Mouse (Mus musculus) embryonic stem cell, embryonic (primary cell): Measurements from ENCODE around the gene Olfr851.

Experiments used
- CTCF ChIA-PET, 4 experiments: fragments of 300-600 bp in 2 of 4; fragments of 350-600 bp in 2 of 4; sonication (Branson Sonifier 250); formaldehyde crosslinking; loops; one replicate each; lab custom pipeline; 2022; ENCODE audit warnings: inconsistent platforms in 2 of 4; lab: Charles Lee
- POLR2A ChIA-PET, 4 experiments: fragments of 300-600 bp in 2 of 4; fragments of 350-600 bp in 2 of 4; sonication (Branson Sonifier 250); formaldehyde crosslinking; loops; one replicate each; lab custom pipeline; 2022; ENCODE audit warnings: antibody characterized with exemption in 4 of 4, inconsistent platforms in 1 of 4; lab: Charles Lee

Olfr851 gene

GRCm38 (mm10) chr9:19492995-19493394 lies at the start of gene Olfr851:
TSS of gene Olfr851 (plus strand) at chr9:19493295.
- CTCF ChIA-PET = no interaction called here
- POLR2A ChIA-PET = no interaction called here

- CTCF ChIA-PET = no interaction called here
- POLR2A ChIA-PET = no interaction called here
Measured at GRCm38 (mm10) chr9:19478148-19478547, 14.9 kb upstream of the Olfr851 start, which contains the start of gene Olfr850. TSS of gene Olfr850 (minus strand) at chr9:19478248.

GRCm38 (mm10) chr9:19540976-19541375 lies 47.9 kb downstream of the Olfr851 start, which contains the start of gene Olfr853:
TSS of gene Olfr853 (minus strand) at chr9:19541076.
- POLR2A ChIA-PET = no interaction called here
- CTCF ChIA-PET = no interaction called here
